Mouse (Mus musculus) neural tube, embryonic 14.5 days (tissue): ENCODE results near the gene Ube2j1. TPM values are rescaled to one million over a fixed set of nuclear protein-coding genes. Genes with fewer than 3 reads are reported as not detected.

Source experiments
- ATAC-seq: fragments of 200-750 bp; cut with Nextera tagmentation; 2 replicates; pipeline ENCODE4 v1.8.0; 2017; ENCODE audit warnings: low read depth, mild to moderate bottlenecking, moderate TSS enrichment, moderate library complexity
- H3K27ac ChIP-seq: fragments of 300-500 bp; sonication (generic); 2 replicates; pipeline ENCODE4 v1.5.1; 2014; ENCODE audit warnings: low read depth, mild to moderate bottlenecking, control low read depth, low read length, moderate library complexity, mixed read lengths
- H3K27me3 ChIP-seq: fragments of 300-500 bp; sonication (generic); 2 replicates; pipeline ENCODE4 v1.6.1; 2014; ENCODE audit warnings: low read length; ENCODE audit not compliant: control insufficient read depth, insufficient read depth
- H3K36me3 ChIP-seq: fragments of 300-500 bp; sonication (generic); 2 replicates; pipeline ENCODE4 v1.6.1; 2014; ENCODE audit warnings: low read length, mixed read lengths; ENCODE audit not compliant: control insufficient read depth, insufficient read depth
- H3K4me1 ChIP-seq: fragments of 300-500 bp; sonication (generic); 2 replicates; pipeline ENCODE4 v1.6.1; 2014; ENCODE audit warnings: low read length; ENCODE audit not compliant: control insufficient read depth, insufficient read depth
- H3K4me2 ChIP-seq: fragments of 300-500 bp; sonication (generic); 2 replicates; pipeline ENCODE4 v1.6.1; 2014; ENCODE audit warnings: mild to moderate bottlenecking, low read depth, low read length, control low read depth
- H3K4me3 ChIP-seq: fragments of 300-500 bp; sonication (generic); 2 replicates; pipeline ENCODE4 v1.5.1; 2014; ENCODE audit warnings: low read depth, low read length, control low read depth, mixed read lengths
- H3K9ac ChIP-seq: fragments of 300-500 bp; sonication (generic); replicated peaks from 2 replicates; pipeline ENCODE4 v1.6.1; 2014; ENCODE audit warnings: low read depth, mild to moderate bottlenecking, control low read depth, low read length, mixed read lengths
- H3K9me3 ChIP-seq: fragments of 300-500 bp; sonication (generic); 2 replicates; pipeline ENCODE4 v1.6.1; 2016; ENCODE audit warnings: low read length; ENCODE audit not compliant: control insufficient read depth
- WGBS: fragments of 180-500 bp; shearing (Covaris S2); extraction: QIAGEN DNeasy Blood & Tissue Kit; methylation state at CpG from one replicate; pipeline ENCODE4 v1.1.7; 2014; 5-methylcytosine and 5-hydroxymethylcytosine counted together
- polyA plus RNA-seq: library from polyadenylated mRNA; unstranded; fragments of >200 nt; fragmentation: Nextera tagmentation; extraction: Ambion mirVana; gene quantifications from 2 replicates; pipeline ENCODE4 v1.2.1, GENCODE M21; 2014

The Ube2j1 gene
- polyA plus RNA-seq, 1 experiment from 2014 or later, result 78.9 TPM

GRCm38 (mm10) chr4:33006844-33007243 lies 24.4 kb upstream of the Ube2j1 start:
- Histone ChIP-seq H3K4me1 (no peaks in the 10 kb centered on the region), H3K4me3 (no peak overlapping the region), H3K9me3 (no peaks in the 10 kb centered on the region), H3K36me3 (peaks cover 13% of the 10 kb centered on the region), H3K4me2 (no peak overlapping the region), H3K27me3 (no peaks in the 10 kb centered on the region), H3K27ac (no peak overlapping the region), H3K9ac (no peak overlapping the region)
- ATAC-seq, result no peak
- 89% methylated on average over 11 of the region's 11 CpGs for WGBS

GRCm38 (mm10) chr4:33007443-33008217 lies 23.6 kb upstream of the Ube2j1 start:
- H3K4me1 ChIP-seq, result no peaks in the 10 kb centered on the region
- H3K27me3 ChIP-seq, result no peaks in the 10 kb centered on the region
- H3K4me2 ChIP-seq, result no peak overlapping the region
- peaks cover 13% of the 10 kb centered on the region for H3K36me3 ChIP-seq
- no peak overlapping the region for H3K9ac ChIP-seq
- no peak for ATAC-seq
- 95% methylated on average over 9 of the region's 9 CpGs for WGBS
- no peak overlapping the region for H3K4me3 ChIP-seq
- no peaks in the 10 kb centered on the region for H3K9me3 ChIP-seq
- no peak overlapping the region for H3K27ac ChIP-seq

GRCm38 (mm10) chr4:33010078-33010477 lies 21.1 kb upstream of the Ube2j1 start:
- peaks cover 13% of the 10 kb centered on the region for H3K36me3 ChIP-seq
- no peaks in the 10 kb centered on the region for H3K9me3 ChIP-seq
- H3K4me2 ChIP-seq, result no peak overlapping the region
- H3K4me1 ChIP-seq, result no peaks in the 10 kb centered on the region
- H3K9ac ChIP-seq, result no peak overlapping the region
- no peak overlapping the region for H3K27ac ChIP-seq
- H3K4me3 ChIP-seq, result no peak overlapping the region
- 97% methylated on average over 1 of the region's 1 CpGs for WGBS
- no peaks in the 10 kb centered on the region for H3K27me3 ChIP-seq
- no peak for ATAC-seq

GRCm38 (mm10) chr4:33012484-33012883 lies 18.7 kb upstream of the Ube2j1 start:
- ATAC-seq, result no peak
- 74% methylated on average over 4 of the region's 4 CpGs for WGBS

GRCm38 (mm10) chr4:33018361-33018999 lies 12.7 kb upstream of the Ube2j1 start:
- ATAC-seq, result peak; percentile 94
- Histone ChIP-seq H3K4me2 (no peak overlapping the region), H3K36me3 (0 out of 2 replicates have a peak, but pooled peaks cover 5% of the 10 kb centered on the region), H3K4me1 (no peaks in the 10 kb centered on the region), H3K4me3 (no peak overlapping the region), H3K27me3 (no peaks in the 10 kb centered on the region), H3K9me3 (no peaks in the 10 kb centered on the region), H3K9ac (no peak overlapping the region), H3K27ac (no peak overlapping the region)
- WGBS, result 55% methylated on average over 9 of the region's 9 CpGs

More at GRCm38 (mm10) chr4:33012484-33012883, 18.7 kb upstream of the Ube2j1 start:
- H3K27me3 ChIP-seq, result no peaks in the 10 kb centered on the region
- 0 out of 2 replicates have a peak, but pooled peaks cover 2% of the 10 kb centered on the region for H3K36me3 ChIP-seq
- no peak overlapping the region for H3K4me2 ChIP-seq
- no peak overlapping the region for H3K4me3 ChIP-seq
- H3K4me1 ChIP-seq, result no peaks in the 10 kb centered on the region
- H3K9ac ChIP-seq, result no peak overlapping the region
- no peaks in the 10 kb centered on the region for H3K9me3 ChIP-seq
- no peak overlapping the region for H3K27ac ChIP-seq

- Histone ChIP-seq H3K36me3 (no peaks in the 10 kb centered on the region), H3K4me2 (no peak overlapping the region), H3K4me3 (no peak overlapping the region), H3K4me1 (0 out of 2 replicates have a peak, but pooled peaks cover under 1% of the 10 kb centered on the region), H3K9ac (no peak overlapping the region), H3K27ac (no peak overlapping the region), H3K9me3 (no peaks in the 10 kb centered on the region), H3K27me3 (no peaks in the 10 kb centered on the region)
- 88% methylated on average over 8 of the region's 8 CpGs for WGBS
- no peak for ATAC-seq
Observed at GRCm38 (mm10) chr4:33024420-33024819, 6.8 kb upstream of the Ube2j1 start.

- WGBS, result 96% methylated on average over 7 of the region's 7 CpGs
- Histone ChIP-seq H3K27ac (no peak overlapping the region), H3K9ac (no peak overlapping the region), H3K4me3 (no peak overlapping the region), H3K9me3 (no peaks in the 10 kb centered on the region), H3K4me2 (no peak overlapping the region), H3K4me1 (peaks cover 23% of the 10 kb centered on the region), H3K36me3 (no peaks in the 10 kb centered on the region), H3K27me3 (no peaks in the 10 kb centered on the region)
- no peak for ATAC-seq
Observed at GRCm38 (mm10) chr4:33029104-33029503, 2.1 kb upstream of the Ube2j1 start.

GRCm38 (mm10) chr4:33030264-33031194 lies 687 bp upstream of the Ube2j1 start:
- H3K9ac ChIP-seq, result peak overlapping the region; percentile 98
- H3K27ac ChIP-seq, result peak overlapping the region; percentile 99
- H3K4me1 ChIP-seq, result peaks cover 24% of the 10 kb centered on the region
- WGBS, result 1% methylated on average over 52 of the region's 55 CpGs
- no peaks in the 10 kb centered on the region for H3K27me3 ChIP-seq
- peak overlapping the region; percentile 91 for H3K4me3 ChIP-seq
- H3K9me3 ChIP-seq, result no peaks in the 10 kb centered on the region
- peak overlapping the region; percentile 78 for H3K4me2 ChIP-seq
- no peaks in the 10 kb centered on the region for H3K36me3 ChIP-seq
- peak; percentile 84 for ATAC-seq
